Mouse (Mus musculus) brain, embryonic 14.5 days (tissue): ENCODE data around the gene Mipep.

ENCODE experiments used
- CTCF ChIP-seq: fragments of 200-500 bp; IDR thresholded peaks from 2 replicates; pipeline ENCODE4 v1.5.1; 2012; ENCODE audit warnings: inconsistent platforms, mild to moderate bottlenecking, moderate library complexity, borderline replicate concordance; ENCODE audit not compliant: insufficient read depth, insufficient read length; ENCODE audit errors: extremely low read depth
- POLR2A ChIP-seq: fragments of 200-500 bp; IDR thresholded peaks from 2 replicates; pipeline ENCODE4 v1.6.1; 2012; ENCODE audit warnings: mild to moderate bottlenecking, inconsistent platforms, borderline replicate concordance; ENCODE audit not compliant: poor library complexity, insufficient read depth, insufficient read length, severe bottlenecking; ENCODE audit errors: extremely low read depth

DNA sequence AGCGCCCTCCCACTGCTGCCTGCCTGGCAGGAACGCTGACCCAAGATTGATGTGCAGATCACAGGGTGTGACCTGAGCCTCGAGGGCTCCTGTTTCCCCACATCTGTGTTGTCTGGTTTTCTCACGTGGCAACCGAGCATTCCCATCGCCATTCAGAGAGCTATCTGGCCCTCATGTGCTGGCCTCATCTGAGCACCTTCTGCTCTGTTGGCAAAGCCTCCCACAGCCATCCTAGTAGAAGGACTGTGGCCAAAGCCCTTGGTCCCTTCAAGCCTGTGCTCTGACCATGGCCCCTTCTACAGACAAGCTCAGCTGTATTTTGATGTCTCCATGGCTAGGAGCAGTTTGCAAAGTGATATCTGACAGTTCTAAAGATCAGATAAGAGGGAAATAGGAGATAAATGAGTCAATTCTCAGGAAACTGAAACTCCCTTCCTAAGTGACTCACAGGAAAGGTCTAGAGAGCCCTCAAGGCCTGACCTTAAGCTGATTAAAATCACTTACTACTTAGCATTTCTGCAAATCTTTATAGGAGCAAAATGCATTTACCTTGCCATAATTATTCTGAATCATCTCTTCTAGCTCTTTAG lies 101.1 kb downstream of the Mipep start:
- TF ChIP-seq CTCF = no peak
- no peak for TF ChIP-seq POLR2A
